Mouse (Mus musculus): ENCODE results near the gene Adcy6. TPM values are rescaled to one million over a fixed set of nuclear protein-coding genes. Genes with fewer than 3 reads are reported as not detected.

The Adcy6 gene
- total RNA-seq, 2 experiments from 2014 or later = 14.3 to 17.9 TPM

DNA sequence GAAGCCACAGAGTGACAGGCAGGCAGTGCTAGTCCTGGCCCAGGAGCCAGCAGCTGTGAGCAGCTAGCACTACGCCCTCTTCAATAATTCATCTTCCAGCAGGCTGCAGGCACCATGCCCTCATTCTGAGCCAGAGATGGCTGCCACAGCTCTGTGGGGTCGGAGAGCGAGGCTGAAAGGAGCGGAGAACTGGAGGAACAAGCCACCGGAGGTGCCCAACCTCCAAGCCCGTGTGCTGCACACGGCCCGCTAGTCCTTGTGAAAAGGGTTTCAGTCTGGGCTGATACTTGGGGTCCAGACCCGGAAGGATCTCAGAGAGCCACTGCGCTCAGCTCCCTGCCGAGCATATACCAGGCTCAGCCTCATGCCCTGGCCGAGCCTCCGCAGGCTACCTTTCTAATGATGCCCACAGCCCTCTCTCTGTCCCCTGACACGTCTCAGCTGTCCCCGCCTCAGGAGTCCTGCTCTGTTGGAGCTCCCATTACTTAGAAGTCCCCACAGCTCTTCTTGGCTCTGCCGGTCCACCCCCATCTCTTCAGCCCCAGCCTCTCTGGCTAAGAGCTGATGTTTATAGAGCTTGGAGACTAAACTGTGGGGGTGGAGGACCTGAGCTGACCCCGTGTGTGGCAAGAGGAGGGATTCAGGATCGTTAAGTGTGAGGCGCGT is 18.8 kb upstream of the Adcy6 start:
- DNase-seq (ENCODE audit: low spot score) = no peak

DNA sequence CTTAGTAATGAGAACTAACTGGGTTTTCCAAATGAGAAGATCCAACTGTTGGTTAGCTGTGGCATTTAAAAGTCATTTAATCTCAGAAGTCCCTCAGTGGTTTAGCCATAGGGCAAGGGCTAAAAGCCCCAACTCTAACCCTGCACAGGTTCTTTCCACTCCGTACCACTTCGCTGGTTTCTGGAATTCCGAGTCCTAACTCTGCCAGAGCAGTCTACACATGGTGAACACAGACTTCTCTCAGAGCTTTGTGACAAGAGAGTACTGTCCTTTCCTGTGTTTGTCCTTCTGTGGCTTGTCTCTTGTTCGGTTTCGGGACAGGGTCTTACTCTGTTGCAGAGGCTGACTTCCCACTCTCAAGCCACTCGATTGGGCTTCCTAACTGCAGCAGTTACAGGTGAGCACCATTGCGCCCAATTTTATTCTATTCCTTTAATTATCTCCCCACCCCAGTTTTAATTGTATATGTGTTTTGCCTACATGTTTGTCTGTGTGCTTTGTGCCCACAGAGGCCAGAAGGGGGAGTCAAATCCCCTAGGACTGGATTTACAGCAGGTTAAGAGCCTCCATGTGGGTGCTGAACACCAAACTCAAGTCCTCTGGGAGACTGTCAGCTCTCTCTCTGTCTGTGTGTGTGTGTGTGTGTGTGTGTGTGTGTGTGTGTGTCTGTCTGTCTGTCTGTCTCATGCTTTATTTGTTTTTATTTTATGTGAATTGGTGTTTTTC is 16.8 kb upstream of the Adcy6 start:
- no peak for DNase-seq (ENCODE audit: low spot score)

DNA sequence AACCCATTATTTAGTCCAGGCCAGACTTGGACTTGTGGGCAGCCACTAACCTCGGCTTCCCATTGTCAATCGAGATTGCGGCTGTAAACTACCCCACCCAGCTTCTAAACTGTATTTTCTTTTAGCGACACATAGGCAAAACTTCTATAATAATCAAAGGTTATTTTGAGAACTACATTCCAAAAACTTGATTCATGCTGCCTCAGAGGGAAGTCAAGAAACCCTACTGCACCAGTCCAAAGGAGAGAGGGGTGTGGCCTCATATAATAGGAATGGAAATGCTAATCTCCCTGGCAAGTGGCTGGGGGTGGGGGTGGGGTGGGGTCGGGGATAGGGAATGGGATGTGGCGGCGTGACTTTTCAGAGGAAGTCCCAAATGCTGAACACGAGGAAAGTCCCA is 16.2 kb upstream of the Adcy6 start:
- DNase-seq (ENCODE audit: low spot score) = no peak

DNA sequence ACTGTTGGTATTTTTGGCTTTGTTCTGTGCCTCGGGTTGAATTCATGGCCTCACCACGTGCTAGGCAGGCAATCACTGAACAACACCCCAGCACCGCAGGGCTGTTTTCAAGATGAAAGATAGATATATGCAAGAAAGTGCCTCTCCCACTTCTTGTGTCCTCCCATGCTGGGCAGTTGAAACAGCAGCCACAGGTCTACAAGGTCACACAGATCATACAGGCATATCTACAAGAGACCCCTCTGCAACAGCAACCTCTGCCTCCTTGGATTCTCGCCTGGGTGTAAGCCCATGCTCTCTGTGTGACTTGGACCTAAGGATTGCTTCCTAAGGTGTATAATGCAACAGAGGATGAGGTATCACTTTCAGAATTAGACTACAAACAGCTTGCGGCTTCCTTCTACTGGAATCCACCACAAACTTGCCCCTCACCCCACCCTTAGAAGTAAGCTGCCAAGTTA is 13.5 kb upstream of the Adcy6 start:
- no peak for DNase-seq (ENCODE audit: low spot score)

DNA sequence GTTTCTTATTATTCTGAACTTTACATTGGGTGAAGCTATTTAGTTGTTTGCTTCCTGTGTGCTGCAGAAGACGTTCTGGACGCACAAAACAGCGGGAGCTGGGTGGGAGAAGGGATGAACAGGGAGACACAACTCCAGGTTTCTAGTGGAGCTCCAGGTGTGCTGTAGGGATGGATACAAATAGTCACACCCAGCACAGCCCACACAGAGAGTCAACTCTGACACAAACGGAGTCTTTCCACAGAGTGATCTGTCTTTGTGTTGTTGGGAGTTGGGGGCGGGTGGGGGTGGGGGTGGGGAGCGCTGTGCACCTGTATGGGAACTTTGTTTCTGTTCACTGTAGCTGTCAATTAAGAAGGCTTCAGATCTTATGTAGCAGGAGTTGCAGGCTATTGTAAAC is 12.8 kb upstream of the Adcy6 start:
- no peak for DNase-seq (ENCODE audit: low spot score)

DNA sequence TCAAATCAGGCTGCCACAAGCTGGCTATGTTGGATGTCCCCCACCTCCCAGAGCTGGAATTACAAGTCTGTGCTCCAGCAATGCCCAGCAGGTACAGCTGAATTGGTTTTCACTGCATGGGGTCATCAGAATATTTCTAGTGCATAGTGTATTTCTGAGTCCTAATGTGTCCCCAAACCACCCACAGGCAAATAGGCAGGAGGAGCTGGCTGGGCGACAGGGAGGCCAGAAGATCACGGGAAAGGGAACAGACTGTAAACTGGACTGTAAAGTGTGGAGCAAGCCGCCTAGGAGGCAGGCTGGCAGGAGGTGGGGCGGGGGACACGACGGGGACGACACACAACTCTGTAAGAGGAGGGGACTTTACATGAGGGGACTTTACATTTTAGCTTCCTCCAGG is 12.3 kb upstream of the Adcy6 start:
- no peak for DNase-seq (ENCODE audit: low spot score)

DNA sequence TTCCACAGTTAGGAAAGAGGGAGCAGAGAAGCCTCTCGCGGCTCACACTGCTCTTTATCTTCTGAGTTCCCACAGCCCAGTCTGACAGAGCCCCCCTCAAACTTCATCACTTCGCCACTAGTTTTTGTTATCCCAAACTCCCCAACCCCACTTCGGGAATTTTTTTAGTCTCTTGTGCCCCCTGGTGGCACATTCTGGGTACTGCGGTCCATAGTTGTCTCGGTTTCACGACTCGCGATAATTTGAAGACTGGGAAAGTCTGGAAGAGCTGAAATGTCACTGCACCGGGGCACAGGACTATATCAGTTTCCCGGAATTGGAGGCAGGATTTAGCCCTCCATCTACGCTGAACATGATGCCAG is 7.3 kb upstream of the Adcy6 start:
- DNase-seq (ENCODE audit: low spot score) = peak; percentile 80

DNA sequence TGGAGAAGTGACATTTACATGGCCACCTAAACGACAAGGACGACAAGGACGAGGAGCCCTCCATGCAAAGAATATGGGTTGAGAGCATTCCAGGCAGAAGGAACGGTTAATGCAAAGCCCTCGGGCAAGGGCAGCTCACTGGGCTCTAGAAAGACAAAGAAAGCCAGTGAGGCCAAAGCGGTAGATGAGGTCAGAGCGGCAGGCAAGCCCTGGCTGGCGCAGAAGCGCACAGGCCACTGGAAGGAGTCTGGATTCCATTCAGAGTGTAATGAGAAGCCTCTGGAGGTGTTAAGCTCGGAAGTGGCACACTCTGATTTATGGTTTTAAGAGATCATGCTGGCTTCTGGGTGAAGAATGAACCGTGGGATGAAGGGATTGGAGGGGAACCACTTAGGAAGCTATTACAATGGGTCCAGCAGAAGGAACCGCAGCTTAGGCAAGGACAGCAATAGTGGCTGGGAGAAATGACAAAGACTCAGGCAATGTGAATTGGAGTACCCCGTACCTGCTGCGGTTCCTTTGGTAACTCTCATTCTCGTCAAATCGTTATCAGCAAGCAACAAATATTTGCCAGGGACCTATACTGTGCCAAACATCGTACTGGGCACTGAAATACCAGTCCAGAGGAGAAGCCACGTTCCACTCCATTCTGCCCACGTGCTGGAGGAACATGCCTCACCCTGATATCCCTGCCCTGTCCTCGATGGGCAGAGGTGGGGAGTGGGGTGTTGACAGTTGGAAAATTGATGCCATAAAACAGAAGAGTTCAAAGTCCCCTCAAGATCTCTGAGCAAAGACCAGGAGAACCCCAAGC is 6.7 kb upstream of the Adcy6 start:
- peak; percentile 56 for DNase-seq (ENCODE audit: low spot score)

DNA sequence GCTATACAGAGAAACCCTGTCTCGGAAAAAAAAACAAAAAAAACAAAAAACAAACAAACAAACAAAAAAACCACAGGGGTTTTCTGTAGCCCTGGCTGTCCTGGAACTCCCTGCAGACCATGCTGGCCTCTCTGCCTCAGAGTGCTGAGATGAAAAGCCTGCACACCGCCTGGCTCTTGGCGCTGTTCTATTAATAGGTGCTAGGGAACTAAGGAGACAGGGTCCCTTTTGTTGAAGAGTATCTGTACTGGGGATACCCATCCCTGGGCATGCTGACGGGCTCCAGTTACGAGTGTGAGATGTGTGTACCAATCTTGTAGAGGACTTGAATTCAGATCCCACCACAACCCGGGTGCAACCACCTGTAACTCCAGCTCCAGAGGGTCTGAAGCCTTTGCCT is 5.9 kb upstream of the Adcy6 start:
- no peak for DNase-seq (ENCODE audit: low spot score)

DNA sequence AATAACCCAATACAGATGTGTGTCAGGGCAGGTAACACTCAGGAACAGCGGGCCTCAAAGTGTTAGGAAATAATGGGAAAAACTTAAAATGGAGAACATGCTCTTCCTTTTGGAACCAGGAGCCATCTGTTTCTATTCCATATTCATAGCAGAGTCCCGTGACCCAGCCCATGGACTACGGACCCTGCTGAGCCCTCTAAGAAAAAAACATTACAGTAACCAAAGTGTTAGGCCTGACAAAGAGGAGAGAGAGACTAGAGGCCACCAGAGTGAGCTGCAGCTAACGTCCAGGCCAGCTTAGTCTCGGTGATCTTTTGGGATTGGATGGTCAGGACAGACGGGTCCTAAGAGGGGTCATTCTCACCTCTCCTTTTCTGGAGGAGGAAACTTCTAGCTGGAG is 5.1 kb upstream of the Adcy6 start:
- no peak for DNase-seq (ENCODE audit: low spot score)

DNA sequence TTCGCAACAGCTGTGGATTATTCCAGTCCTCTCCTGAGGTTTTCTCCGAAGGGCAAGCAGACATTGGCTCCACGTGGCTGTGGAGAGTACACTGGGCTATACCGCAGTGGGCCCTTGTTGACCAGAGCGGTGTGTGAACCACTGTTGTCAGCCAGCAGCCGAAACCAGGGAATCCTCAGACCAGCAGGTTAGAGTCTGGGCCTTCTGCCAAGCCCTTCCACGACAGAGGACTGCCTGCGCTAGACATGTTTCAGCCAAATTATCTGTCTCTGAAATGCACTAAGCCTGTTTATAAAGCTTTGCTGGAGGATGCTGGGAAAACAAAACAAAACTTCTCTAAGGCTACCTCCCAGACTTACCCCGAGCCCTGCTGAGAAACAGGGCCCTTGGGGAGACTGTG is 4.7 kb upstream of the Adcy6 start:
- DNase-seq (ENCODE audit: low spot score) = no peak

DNA sequence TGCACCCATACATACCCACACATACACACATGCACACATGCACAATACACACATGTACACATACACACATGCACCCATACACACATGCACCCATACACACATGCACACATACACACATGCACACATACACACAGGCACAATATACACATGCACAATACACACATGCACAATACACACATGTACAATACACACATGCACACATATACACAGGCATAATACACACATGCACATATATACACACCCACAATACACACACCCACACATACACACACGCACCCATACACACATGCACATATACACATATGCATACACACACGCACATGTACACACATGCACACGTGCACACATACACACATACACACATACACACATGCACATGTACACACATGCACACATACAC is 2.4 kb upstream of the Adcy6 start:
- DNase-seq (ENCODE audit: low spot score) = no peak

DNA sequence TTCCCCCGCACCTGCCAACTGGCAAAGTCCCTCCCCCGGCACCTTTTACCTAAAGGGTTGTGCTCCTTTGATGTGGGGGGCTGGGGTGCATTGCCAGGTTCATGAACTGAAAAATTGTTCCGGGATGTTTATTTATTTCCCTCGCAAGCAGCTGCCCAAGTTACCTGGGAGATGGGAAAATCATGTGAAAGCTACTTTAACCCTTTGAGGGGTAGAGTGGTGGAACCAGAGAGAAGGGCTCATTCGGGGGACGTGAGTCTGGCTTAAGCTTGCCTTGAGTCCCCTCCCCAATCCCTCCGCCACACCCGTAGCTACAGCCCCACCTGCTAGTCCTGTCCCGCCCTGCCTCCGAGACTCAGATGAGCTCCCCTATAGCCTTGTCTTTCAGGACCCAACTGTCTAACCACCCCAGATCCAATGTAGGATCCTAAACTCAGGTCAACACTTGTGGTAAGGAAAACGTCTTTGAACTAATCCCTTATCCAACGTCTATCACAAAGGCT is 306 bp upstream of the Adcy6 start:
- DNase-seq (ENCODE audit: low spot score) = no peak

DNA sequence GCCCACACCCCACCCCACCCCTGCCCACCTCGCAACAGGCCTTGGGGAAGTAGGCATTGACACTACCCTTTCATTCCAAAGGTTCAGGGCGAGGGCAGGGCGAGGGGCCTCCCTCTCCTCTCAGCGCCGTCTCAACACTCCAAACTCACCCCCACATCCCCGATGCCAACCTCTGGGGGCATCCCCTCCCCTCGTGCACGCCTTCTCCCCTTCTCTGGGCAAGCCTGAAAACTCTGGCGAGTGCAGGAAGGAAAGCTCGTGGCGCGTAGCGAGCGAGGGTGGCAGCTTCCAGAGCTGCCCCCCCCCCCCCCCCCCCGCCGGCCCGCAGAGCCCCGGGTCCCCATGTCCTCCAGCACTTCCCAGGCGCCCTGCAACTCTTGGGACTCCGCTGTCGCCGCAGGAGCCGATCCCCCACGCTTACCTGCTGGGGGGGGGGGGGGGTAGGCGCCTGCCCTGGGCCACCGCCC is 1.1 kb downstream of the Adcy6 start:
- DNase-seq (ENCODE audit: low spot score) = no peak

DNA sequence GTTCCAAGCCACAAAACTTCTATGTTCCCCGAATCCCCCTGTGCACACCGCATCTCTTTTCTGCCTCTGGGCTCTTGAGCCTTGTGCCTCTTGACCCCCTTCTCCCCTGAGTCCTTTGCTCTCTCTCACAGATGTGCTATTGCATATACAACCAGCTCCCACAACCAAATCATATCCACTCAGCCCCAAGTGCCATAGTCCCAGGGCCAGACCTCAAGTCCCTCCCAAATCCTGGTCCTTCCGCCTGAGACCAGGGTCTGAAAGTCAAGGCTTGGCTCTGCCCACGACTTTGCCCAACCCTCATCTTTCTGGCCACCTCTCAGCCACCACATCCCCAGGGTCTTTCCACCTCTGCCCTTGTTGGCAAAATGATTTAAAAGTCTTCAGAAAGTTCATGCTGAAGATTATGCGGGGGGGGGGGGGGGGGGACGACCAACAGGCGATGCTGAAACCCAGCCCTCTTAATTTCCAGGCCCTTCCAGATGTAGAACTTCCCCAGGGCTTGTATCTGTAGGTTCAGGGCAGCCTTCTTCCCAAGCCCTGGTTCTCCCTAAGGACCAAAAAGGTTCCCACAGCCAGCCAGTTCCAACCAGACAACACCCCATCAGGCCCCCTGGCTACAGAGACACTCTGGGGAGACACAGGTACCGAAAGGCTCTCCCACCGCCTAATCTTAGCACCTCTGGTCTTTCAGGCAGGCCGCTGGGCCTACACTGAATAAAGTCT is 1.7 kb downstream of the Adcy6 start:
- DNase-seq (ENCODE audit: low spot score) = no peak

DNA sequence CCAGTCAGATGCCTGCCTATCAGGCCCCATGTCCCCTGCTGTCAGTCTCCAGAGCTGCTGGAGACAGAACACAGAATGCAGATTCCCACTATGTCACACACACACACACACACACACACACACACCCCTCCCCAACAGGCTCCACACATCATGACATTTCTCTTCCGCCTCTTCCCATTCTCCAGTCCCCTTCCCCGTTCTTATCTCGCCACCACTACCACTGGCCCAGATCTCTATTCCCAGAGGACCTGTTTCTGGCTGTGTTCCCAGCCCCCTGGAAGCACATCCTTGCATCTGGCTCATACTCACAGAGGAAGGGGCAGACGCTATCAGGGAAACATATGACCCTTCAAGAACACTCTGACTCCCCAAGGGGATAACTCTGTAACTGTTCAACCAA is 2.3 kb downstream of the Adcy6 start:
- peak; percentile 43 for DNase-seq (ENCODE audit: low spot score)

DNA sequence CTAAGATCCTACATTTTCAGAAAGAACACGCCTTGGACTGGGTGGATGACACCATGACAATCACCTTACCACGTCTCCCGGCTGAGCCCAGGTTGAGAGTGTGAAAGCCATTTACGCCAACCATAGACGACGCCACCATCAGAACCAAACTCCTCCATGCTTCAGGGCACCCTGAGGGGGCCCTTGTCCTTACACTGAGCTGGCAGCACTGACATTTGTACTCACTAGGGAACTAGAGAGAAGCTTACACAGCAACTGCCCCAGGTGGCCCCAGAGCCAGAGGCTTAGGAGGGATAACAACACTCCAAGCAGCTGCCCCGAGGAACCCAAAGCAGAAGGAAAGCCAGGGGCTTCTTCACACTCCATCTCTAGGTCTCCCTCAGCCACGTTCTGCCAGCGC is 3.1 kb downstream of the Adcy6 start:
- DNase-seq (ENCODE audit: low spot score) = no peak

DNA sequence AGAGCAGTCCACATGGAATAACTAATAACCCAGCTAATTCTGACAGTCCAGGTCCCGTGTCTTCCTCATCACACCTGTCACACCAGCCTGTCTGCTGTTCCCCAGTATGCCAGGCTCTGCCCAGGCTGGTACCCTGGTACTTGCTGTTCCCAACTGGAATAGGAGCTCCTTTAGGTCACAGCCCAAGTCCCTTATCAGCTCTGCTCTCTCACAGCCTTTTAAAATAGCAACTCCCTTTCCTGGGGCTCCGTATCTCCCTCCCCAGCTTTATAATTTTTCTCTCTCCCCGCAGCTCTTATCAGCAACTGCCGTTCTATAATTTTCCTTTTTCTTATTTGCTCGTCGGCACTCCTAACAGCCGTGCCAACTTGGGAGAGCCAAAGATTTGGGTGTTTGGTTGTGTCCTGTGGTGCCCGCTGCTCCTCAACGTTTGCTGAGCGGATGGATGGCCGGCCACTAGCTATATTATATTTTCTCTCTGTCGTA is 3.8 kb downstream of the Adcy6 start:
- DNase-seq (ENCODE audit: low spot score) = peak; percentile 35

DNA sequence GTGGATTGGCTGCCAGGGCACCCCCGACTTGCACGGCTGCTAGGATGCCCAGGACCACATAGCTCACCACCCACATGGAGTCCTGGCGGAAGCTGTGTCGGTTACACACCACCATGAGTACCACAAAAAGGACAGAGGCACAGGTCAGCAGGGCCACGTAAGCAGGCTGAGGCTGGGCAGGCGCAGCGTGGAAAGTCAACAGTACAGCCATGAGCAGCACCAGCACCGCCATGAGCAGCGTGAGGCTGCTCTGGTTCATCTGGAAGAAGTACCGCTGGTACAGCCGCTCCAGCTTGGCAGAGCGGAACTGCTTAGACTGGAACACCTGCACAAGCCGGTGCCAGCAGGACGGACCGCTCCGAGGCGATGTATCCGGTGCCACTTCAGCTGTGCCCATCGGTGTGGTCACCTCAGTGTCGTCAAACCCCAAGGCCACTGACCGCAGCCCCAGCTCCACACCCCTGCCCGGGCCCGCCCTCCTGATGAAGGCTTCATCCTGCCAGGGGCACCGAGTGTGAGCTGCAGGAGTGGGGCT is 5.8 kb downstream of the Adcy6 start:
- no peak for DNase-seq (ENCODE audit: low spot score)

DNA sequence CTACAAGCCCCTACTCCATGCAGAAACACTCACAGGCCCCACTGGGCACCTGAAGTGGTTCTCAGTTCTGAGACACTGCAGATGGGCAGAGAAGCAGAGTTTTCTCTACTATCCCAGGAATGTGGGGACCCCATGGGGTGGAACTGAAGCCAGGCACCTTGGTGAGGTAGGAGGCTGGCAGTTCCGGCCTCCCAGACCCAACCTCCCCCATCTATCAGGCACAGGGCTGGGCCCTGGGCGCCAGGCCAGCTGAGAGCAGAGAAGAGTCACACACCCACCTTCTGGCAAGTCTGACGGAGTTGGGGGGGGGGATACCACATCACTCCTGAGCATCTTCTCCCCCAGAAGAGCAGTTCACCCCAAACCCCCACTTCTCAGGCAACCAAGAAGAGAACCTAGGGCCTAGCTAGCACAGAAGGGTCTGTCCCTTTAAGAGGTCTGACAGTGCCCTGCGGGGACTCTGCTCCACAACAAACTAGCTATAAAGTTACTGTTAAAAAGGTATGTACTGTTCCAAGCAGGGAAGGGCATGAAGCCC is 6.9 kb downstream of the Adcy6 start:
- no peak for DNase-seq (ENCODE audit: low spot score)

All from gastrocnemius, adult 18-20 months (tissue).